Mouse (Mus musculus): ENCODE results near the gene Suz12. TPM values are rescaled to one million over a fixed set of nuclear protein-coding genes. Genes with fewer than 3 reads are reported as not detected.

The Suz12 gene
- polyA plus RNA-seq, 1 experiment from 2014 or later = 23.7 TPM

- Histone ChIP-seq H3K27ac (no peak overlapping the region; the same call in 1 of the 2 replicates), H3K9ac (peak overlapping the region; percentile 98), H3K36me3 (peaks cover 9% of the 10 kb centered on the region; the same call in 1 of the 2 replicates), H3K4me1 (peaks cover 18% of the 10 kb centered on the region), H3K27me3 (no peaks in the 10 kb centered on the region), H3K4me2 (peak overlapping the region; percentile 65), H3K9me3 (replicated peaks) (no peaks in the 10 kb centered on the region), H3K4me3 (replicated peaks) (peak overlapping the region; percentile 84)
- ATAC-seq (replicated peaks; ENCODE audit: low FRiP score) = no peak
- WGBS = 63% methylated on average over 6 of the region's 6 CpGs
Observed at GRCm38 (mm10) chr11:80079751-80080150, 86.8 kb downstream of the Suz12 start.

- peak; percentile 55 for ATAC-seq (replicated peaks; ENCODE audit: low FRiP score)
- Histone ChIP-seq H3K4me3 (replicated peaks) (peak overlapping the region; percentile 84), H3K27ac (peak overlapping the region; percentile 96), H3K9ac (peak overlapping the region; percentile 98), H3K9me3 (replicated peaks) (no peaks in the 10 kb centered on the region), H3K4me1 (peaks cover 18% of the 10 kb centered on the region), H3K4me2 (peak overlapping the region; percentile 65), H3K27me3 (no peaks in the 10 kb centered on the region), H3K36me3 (peaks cover 9% of the 10 kb centered on the region; the same call in 1 of the 2 replicates)
- WGBS = 1% methylated on average over 32 of the region's 32 CpGs
Observed at GRCm38 (mm10) chr11:80080381-80080825, 87.5 kb downstream of the Suz12 start.

GRCm38 (mm10) chr11:80080826-80081728 is 88.2 kb downstream of the Suz12 start, which contains the start of gene Crlf3:
Gene Crlf3, minus strand, starts transcription at chr11:80080991.
- WGBS = 5% methylated on average over 55 of the region's 55 CpGs
- H3K4me1 ChIP-seq = peaks cover 18% of the 10 kb centered on the region
- H3K9ac ChIP-seq = peak within 1 kb of the TSS; percentile 98
- peaks cover 7% of the 10 kb centered on the region; the same call in 1 of the 2 replicates for H3K36me3 ChIP-seq
- H3K4me2 ChIP-seq = peak within 1 kb of the TSS; percentile 65
- H3K4me3 ChIP-seq (replicated peaks) = peak within 1 kb of the TSS; percentile 84
- H3K27ac ChIP-seq = peak within 1 kb of the TSS; percentile 96
- H3K27me3 ChIP-seq = no peaks in the 10 kb centered on the region
- no peaks in the 10 kb centered on the region for H3K9me3 ChIP-seq (replicated peaks)
- peak; percentile 95 for ATAC-seq (replicated peaks; ENCODE audit: low FRiP score)

GRCm38 (mm10) chr11:80081786-80082319 is 88.9 kb downstream of the Suz12 start:
- no peak for ATAC-seq (replicated peaks; ENCODE audit: low FRiP score)
- Histone ChIP-seq H3K36me3 (peaks cover 4% of the 10 kb centered on the region; the same call in 1 of the 2 replicates), H3K9ac (no peak overlapping the region), H3K9me3 (replicated peaks) (no peaks in the 10 kb centered on the region), H3K4me1 (peaks cover 18% of the 10 kb centered on the region), H3K27me3 (no peaks in the 10 kb centered on the region), H3K4me3 (replicated peaks) (peak overlapping the region; percentile 84), H3K4me2 (peak overlapping the region; percentile 65), H3K27ac (peak overlapping the region; percentile 96)
- 76% methylated on average over 7 of the region's 7 CpGs for WGBS

Other genes starting within 250 kb of the Suz12 start
- gene Utp6, start 30.7 kb upstream of the Suz12 start, polyA plus RNA-seq (2015; fragmentation: Nextera tagmentation; extraction: Ambion mirVana) = 50.3 and 55.6 TPM in 2 replicates
- gene Crlf3, start 87.9 kb downstream of the Suz12 start, polyA plus RNA-seq (2015; fragmentation: Nextera tagmentation; extraction: Ambion mirVana) = 43.3 and 45.3 TPM in 2 replicates
- gene Atad5, start 96.3 kb downstream of the Suz12 start, polyA plus RNA-seq (2015; fragmentation: Nextera tagmentation; extraction: Ambion mirVana) = 10.9 and 11.9 TPM in 2 replicates
- gene Tefm, start 149.1 kb downstream of the Suz12 start, polyA plus RNA-seq (2015; fragmentation: Nextera tagmentation; extraction: Ambion mirVana) = 36.3 and 36.8 TPM in 2 replicates
- gene Adap2, start 161.0 kb downstream of the Suz12 start, polyA plus RNA-seq (2015; fragmentation: Nextera tagmentation; extraction: Ambion mirVana) = 2.3 and 2.7 TPM in 2 replicates
- gene Rnf135, start 190.7 kb downstream of the Suz12 start, polyA plus RNA-seq (2015; fragmentation: Nextera tagmentation; extraction: Ambion mirVana) = 10.1 and 11.6 TPM in 2 replicates
- 53.3 and 54.8 TPM in 2 replicates for gene Rhot1, start 215.9 kb downstream of the Suz12 start, polyA plus RNA-seq (2015; fragmentation: Nextera tagmentation; extraction: Ambion mirVana)